Mouse (Mus musculus): ENCODE results near the gene Slc25a44.

Gene Slc25a44

DNA sequence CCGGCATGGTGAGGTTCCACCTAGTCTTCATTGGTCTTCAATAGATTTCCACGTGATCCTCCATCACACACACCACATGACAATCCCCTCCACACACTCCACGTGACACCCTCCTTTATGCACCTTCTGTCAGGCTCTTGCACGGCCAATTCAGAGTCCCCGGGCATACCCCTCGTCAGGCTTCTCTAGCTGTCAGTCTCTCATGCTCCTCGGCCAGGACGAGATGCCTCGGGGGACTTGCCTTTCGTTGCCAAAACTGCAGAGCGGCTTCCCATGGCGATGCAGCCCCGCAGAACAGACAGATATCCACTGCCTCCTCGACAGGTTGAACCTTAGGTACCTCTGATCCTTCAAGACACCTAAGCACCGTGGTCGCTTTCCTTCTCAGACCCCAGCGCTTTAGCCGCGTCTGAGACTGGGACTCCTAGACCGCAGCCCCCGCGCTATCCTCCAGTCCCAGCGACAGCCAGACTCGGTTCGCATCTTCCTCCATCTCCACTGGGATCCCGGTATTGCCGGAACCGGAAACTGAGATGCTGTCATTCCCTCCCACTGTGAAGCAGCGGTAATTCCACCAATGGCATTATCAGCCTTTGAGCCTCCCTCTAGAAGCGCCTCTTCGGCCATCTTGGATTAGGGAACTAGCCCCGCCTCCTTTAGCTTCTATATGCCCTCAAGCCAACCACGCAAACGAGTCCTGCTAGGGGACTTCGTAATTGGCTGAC, at the start of gene Slc25a44:
TSS of gene Slc25a44 (minus strand) at position 535 of the 725 bp plus-strand sequence.
- DNase-seq (ENCODE audit: low spot score in 2 of 2): peak; percentile 93 to 96

GRCm38 (mm10) chr3:88473571-88473970, 48.6 kb upstream of the Slc25a44 start:
- no peak for DNase-seq (ENCODE audit: low spot score in 2 of 2)

GRCm38 (mm10) chr3:88473020-88473419, 48.1 kb upstream of the Slc25a44 start:
- no peak for DNase-seq (ENCODE audit: low spot score in 2 of 2)

- no peak for DNase-seq (ENCODE audit: low spot score in 2 of 2)
These were observed 46.1 kb upstream of the Slc25a44 start for GRCm38 (mm10) chr3:88470943-88471479.

DNA sequence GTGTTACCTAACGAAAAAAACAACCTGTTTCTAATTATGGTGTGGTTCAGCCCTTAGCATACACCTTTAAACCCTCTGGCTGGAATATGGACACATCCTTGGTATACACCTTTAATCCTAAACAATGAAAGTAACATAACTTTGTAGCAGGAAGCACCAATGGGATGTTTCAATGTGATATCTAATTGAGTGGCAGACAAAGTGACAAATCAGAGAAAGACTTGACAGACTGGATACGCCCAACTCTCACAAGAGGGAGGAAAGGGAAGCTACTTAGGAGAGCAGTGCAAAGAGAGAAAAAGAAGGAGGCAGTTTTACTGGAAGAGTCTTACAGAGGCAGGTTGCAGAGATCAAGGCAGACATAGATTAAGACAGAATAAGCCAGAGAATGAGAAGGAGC, 44.5 kb upstream of the Slc25a44 start:
- no peak for DNase-seq (ENCODE audit: low spot score in 2 of 2)

DNA sequence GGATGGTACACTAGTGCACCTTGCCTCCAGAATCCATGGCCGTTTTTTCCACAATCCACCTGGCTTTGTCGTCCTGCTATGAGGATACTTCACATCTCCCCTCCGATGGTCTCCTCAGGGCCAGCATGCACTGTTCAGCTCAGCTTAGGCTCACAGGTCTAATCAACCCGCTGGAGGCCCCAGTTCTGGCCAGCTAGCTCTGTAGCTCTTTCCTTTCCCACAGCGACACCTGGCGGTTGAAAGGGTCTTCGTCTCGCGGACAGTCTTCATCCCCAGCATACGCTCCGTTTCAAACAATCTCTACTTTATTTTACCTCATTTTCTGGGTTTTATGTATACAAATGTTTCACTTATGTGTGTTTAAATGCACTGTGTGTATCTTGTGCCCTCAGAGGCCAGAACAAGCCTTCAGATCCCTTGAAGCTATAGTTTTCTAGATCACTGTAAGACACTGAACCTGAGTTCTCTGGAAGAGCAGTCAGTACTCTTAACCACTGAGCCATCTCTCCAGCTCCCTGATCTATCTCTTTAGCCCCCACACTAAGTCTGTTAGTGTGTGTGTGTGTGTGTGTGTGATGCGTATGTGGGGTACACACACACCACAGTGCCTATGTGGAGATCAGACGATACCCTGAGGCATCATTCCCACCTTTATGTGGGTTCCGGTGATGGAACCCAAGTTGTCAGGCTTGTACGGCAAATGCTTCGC, 42.3 kb upstream of the Slc25a44 start:
- DNase-seq (ENCODE audit: low spot score in 2 of 2): peak; percentile 77 to 85

GRCm38 (mm10) chr3:88465127-88465526, 40.2 kb upstream of the Slc25a44 start:
- DNase-seq (ENCODE audit: low spot score in 2 of 2): no peak

GRCm38 (mm10) chr3:88464425-88464824, 39.5 kb upstream of the Slc25a44 start:
- no peak for DNase-seq (ENCODE audit: low spot score in 2 of 2)

DNA sequence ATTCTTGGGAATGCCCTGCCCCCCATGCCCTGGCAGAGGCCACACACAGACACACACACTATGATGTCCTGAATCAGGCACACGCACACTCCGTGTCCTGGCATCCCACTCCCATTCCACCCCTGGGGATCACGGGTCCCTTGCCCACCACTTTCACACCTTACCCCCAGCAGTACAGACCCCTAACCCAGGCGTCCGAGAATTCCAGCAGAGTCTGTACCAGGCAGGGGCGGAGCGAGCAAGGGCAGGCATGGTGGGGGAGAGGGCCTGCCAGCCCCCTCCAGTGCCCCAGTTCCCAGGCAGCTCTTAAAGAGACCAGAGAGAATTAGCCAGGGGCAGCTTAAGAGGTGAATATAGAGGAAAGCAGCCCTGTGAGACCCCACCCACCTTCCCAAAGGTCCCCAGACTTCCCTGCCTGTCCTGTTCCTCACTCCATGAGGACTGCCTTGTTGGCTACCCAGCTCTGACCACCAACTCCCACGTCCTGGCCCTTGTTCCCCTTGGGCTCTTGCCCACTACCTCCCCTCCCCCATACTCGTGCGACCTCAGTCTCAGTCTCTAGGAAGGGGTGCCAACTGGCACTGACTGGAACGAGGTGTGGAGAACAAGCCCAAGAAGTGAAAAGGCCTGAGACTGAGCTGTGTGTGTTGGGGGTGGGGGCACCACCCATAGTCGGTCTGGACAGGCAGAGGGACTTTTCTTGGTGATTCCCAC, 36.2 kb upstream of the Slc25a44 start, which contains the start of gene Sema4a:
TSS of gene Sema4a (minus strand) at position 200 of the 714 bp plus-strand sequence.
- no peak for DNase-seq (ENCODE audit: low spot score in 2 of 2)

DNA sequence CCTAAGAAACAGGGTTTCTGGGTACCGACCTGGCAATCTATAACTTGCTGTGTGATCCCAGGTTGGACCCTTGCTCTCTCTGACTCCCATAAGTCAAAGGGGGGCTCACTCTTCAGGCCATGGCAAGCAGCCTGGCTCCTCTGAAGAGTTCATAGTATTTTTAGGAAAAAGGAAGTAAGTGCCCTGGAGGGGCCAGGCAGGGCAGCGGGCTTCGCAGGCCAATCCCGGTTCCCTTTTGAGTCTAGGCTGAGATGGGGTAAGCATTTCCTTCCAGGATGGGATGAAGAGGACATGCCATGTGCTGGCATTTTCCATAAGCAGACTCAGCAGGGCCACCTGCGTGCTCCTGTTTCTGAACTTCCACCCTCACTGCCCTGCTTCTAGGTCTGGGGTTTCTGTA, 35.1 kb upstream of the Slc25a44 start:
- DNase-seq (ENCODE audit: low spot score in 2 of 2): no peak

- DNase-seq (ENCODE audit: low spot score in 2 of 2): no peak
These were observed 33.9 kb upstream of the Slc25a44 start for GRCm38 (mm10) chr3:88458778-88459219.

DNA sequence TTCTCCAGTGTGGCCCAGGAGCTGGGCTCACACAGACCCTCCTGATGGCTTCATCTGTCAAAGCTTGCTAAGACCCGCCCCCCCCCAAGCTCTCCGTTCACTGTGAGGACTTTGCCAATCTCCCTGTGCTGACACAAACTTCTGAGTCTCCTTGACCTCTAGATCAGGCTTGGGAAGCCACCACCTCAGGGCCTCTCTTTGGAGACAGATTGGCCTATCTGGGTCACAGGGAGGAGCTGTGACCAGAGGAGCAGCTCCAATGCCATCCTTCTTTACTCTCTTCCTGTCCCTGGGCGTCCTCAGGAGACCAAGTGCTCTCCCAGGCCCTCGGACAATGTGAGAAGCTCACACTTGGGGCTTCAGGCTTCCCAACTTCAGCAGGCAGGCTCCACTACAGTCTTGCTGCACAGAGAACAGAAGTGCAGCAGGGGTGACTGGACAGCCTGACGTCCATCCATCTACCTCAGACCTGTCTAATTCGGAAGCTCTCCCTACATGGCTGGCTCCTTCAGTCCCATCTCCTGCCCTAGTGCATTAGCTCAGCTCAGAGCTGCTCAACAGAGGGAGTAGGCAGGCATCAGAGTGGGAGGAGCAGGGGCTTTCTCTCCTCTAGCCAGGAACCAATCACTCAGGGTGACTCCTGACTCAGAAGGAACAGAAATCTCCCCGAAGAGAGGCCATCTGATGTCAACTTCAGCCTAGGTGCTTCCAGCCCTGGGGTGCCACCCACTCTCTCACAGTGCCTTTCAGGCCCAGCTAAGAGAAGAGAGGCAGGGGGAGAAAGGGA, 32.0 kb upstream of the Slc25a44 start:
- no peak for DNase-seq (ENCODE audit: low spot score in 2 of 2)

DNA sequence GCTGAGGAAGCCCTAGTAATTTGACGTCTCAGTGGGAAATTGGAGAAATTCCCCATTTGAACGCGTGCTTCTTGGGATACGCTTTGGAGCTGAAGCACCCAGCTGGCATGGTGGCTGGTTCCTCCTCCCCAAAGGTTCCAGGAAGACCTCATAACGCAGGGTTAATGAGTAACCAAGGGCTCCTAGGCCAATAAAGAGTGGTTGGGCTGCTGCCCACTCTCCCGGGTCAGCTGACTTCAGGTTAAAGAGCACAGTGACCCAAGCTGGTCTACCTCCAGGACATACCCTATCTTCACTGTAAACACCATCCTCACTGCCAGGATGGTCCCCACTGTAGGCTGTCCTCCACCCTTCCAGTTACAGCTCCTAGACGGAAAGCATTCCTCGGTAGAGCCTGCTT, 31.4 kb upstream of the Slc25a44 start:
- no peak for DNase-seq (ENCODE audit: low spot score in 2 of 2)

- peak; percentile 68 to 85 for DNase-seq (ENCODE audit: low spot score in 2 of 2)
These were observed 30.8 kb upstream of the Slc25a44 start for GRCm38 (mm10) chr3:88455588-88456264.

DNA sequence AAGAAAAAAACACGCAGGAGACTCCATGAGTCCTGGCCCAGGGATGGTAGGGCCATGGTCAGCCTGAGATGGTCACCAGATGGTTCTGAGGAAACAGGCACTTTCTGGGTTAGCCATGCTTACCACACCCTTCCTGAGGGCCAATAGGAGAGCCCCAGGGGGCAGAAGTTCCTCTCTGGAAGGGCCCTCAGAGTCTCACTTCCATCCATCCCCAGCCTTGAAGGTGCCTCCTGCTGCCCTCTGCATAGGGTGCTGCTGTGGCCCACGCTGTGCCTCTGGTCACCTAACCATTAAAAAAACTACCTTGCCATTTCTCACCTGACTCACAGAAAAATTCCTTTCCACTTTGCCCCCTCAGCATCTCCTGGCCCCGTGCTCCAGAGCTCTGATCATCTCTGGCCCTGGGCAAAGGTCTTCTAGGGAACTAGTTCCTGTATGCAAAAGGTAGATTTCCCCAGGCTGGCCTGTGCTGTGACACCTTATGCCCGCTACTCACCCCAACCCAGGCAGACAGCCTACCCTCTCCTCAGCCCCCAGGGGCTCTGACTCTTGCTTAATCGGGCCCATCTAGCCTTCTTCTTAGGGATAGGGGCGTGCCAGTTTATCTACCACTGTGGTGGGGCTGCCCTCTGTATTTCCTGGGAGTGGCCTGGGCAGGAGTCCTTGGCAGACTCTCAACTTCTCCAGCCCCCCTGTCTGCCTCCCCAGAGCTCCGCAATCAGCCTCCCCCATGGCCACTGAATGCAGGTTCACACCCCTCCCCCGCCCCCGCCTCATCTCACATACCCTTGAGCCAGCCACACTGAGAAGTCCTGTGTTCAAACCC, 30.0 kb upstream of the Slc25a44 start:
- no peak for DNase-seq (ENCODE audit: low spot score in 2 of 2)

- DNase-seq (ENCODE audit: low spot score in 2 of 2): no peak
These were observed 29.0 kb upstream of the Slc25a44 start for GRCm38 (mm10) chr3:88453986-88454385.

- DNase-seq (ENCODE audit: low spot score in 2 of 2): no peak
These were observed 28.4 kb upstream of the Slc25a44 start for GRCm38 (mm10) chr3:88453369-88453768.

DNA sequence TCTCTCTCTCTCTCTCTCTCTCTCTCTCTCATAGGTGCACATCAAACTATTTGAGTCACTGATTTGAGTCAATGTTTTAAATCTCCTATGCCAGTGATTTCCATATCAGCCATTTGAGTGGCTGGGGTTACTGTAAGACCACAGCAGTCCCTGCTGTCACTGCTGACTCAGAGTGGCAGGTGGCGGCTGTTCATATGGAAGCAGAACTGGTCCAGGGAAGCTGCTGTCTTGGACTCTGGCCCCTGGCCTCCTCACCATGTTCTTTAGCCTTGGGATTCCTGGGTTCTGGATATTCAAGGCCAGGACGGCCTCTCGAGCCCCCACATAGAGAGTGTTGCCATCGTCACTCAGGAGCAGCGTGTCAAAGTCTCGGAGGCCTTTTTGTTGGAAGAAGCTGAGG, 27.8 kb upstream of the Slc25a44 start:
- DNase-seq (ENCODE audit: low spot score in 2 of 2): no peak

DNA sequence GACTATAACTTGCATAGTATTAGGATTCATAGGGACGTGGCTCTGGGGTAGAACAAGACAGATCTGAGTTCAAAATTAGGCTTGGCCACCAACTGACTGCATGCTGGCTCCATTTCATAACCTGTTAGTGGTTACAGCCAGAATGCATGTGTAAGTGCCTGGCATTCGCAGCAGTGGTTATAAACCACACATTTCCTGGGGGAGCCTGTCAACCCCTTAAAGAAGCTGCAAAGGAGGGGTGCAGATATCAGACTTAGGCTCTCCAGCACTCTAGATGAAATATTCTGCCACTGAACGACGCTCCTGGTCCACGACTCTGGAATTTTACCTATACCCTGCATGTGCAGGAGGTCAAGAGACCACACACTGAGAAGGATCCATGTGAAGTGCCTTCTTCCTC, 27.3 kb upstream of the Slc25a44 start:
- DNase-seq (ENCODE audit: low spot score in 2 of 2): no peak

Measured in urinary bladder, adult 18-20 months (tissue).